1 mouse cellular context compared by ENCODE assay signal in genomic region chr16:55974256-55974902, GRCm38 (mm10).
TF ChIP-seq lines count a peak whose summit lies in the region.

No protein-coding gene starts in this region.

TF ChIP-seq in C2C12, 6 proteins besides CTCF, POLR2A, EP300 and RAD21 (continued from another document):
- no peak for TF ChIP-seq MYOD1 (IDR thresholded peaks at IDR 0.05; ENCODE audit: control insufficient read depth, insufficient read length, low read depth)
- no peak for TF ChIP-seq MAX (IDR thresholded peaks at IDR 0.05)
TF ChIP-seq in C2C12: peak in this region for 0.
